Mouse (Mus musculus) retina, embryonic 14.5 days (tissue): ENCODE data around the gene Mia2.
"Not testable (repeated sequence)": the region's sequence is repeated elsewhere in the genome, so short reads cannot be mapped to it uniquely, and the experiment has no call there.

Experiments used
- DNase-seq: peaks from one replicate; pipeline ENCODE4 v3.0.0-alpha.2; 2015; ENCODE audit warnings: low spot score

Mia2 gene

DNA sequence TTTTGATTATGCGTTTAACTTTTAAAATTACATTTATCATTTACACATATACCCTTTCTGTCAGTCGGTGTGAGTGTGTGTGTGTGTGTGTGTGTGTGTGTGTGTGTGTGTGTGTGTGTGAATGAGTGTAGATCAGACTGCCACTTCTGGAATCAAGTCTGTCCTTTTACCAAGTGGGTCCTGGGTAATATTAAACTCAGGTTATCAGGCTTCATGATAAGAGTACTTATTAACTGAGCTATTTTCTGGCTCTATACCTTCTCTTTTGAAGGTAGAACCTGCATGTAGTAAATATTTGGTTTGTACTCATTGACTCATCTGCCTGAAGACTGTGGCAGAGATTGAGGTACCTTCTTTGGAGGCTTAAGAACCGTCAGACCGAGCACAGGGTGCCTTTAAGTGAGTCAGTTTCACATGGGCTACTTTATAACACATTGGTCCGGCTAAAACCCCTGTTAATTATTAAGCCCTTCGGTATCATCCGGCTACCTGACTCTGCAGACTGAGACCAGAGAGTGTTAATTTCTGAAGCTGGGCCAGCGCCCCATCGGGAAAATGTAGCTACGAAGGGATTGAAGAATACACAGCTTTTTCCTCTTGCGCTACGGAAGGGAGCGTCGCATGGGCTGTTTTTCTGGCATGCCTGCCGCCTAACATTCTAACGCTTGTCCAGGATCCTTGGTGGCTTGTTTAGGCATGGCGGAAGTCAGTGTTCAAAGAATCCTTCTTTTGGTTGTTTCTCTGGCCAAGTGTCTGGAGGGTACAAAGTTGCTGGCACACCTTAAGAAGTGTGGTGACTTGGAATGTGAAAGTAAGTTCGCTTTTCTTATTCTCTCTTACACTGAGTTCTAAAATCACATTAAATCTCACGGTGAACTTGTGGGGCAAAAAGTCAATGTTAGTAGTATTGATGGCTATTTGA is at the start of gene Mia2:
Gene Mia2 (plus strand): TSS at position 696 of the 922 bp plus-strand sequence.
- DNase-seq = no peak

DNA sequence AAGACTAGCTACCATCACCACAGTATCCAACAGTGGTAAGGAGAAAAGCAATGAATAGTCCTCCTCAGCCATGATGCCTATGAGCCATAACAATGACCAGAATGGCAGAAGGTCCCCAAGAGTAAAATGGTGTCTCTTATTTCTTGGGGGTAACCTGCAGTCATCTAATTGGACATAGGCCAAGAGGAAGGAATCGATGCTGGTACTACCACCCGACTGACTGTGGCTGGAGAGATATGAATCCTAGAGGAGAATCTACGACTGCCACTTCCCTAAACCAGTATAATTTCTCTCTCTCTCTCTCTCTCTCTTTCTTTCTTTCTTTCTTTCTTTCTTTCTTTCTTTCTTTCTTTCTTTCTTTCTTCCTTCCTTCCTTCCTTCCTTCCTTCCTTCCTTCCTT is 43.1 kb upstream of the Mia2 start:
- no peak for DNase-seq

DNA sequence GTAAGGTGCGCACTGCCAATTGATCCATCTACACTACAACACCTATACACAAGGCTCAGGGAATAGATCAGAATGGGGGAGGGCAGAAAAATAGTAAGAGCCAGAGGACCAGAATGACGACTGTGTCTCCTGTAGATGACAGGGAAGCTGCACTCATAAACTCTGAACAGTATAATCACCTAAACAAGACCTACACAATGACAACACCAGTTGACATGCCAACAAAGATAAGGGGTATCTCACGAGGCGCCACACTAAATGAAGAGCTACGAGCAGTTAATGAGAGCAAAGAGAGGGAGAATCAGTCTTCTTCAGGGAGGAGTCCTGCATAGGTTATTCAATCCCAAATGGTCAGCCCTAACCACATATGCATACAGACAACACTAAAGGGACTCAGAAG is 42.4 kb upstream of the Mia2 start:
- no peak for DNase-seq

- no peak for DNase-seq
Measured at GRCm38 (mm10) chr12:59053976-59054375, 41.6 kb upstream of the Mia2 start.

- DNase-seq = no peak
Measured at GRCm38 (mm10) chr12:59055196-59055850, 40.3 kb upstream of the Mia2 start.

- no peak for DNase-seq
Measured at GRCm38 (mm10) chr12:59056222-59056621, 39.4 kb upstream of the Mia2 start.

DNA sequence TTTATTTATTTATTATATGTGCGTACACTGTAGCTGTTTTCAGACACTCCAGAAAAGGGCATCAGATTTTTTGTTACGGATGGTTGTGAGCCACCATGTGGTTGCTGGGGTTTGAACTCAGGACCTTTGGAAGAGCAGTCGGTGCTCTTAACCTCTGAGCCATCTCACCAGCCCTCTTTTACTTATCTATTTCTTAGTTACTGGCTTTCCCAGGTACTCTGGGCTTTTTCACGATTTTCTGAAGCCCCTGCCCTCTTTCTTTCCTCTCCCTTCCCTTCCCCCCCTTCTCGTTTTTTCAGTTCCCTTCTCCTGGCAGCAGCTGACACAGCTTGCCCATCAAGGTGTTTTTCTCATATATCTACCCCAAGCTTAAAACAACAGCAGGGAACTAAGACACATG is 37.4 kb upstream of the Mia2 start:
- DNase-seq = not testable (repeated sequence)

DNA sequence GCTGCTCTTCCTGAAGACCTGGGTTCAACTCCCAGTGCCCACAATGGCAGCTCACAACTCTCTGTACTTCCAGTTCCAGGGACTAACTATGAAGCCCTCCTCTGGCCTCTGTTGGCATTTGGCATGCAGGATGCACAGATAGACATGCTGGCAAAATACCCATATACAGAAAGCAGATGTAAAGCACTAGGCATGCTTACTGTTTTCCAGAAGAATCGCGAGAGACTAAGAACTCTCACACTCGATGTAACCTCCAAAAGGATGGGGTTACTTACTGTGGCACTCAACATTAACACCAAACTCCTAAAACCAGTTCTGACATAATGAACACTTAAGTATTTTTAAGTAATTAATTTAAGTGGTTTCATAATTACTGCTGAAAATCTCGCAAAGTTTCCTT is 35.3 kb upstream of the Mia2 start:
- no peak for DNase-seq

GRCm38 (mm10) chr12:59060993-59061595 is 34.5 kb upstream of the Mia2 start, which contains the start of gene Trappc6b:
TSS of gene Trappc6b (minus strand) at chr12:59061472.
- peak; percentile 87 for DNase-seq

DNA sequence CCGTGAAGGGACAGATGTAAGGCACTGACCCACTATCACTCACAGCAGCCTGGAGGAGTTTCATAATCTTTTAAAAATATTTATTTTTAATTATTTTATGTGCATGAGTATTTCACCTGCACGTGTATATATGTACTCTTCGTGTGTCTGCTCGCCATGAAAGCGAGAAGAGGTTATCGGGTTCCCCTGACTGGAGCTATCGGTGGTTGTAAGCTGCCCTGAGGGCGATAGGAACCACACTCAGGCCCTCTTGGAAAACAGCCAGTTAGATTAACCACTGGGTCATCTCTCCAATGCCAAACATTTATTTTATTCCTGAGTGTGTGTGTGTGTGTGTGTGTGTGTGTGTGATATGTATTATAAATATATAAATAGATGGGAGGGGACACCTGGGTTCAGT is 30.8 kb upstream of the Mia2 start:
- no peak for DNase-seq

DNA sequence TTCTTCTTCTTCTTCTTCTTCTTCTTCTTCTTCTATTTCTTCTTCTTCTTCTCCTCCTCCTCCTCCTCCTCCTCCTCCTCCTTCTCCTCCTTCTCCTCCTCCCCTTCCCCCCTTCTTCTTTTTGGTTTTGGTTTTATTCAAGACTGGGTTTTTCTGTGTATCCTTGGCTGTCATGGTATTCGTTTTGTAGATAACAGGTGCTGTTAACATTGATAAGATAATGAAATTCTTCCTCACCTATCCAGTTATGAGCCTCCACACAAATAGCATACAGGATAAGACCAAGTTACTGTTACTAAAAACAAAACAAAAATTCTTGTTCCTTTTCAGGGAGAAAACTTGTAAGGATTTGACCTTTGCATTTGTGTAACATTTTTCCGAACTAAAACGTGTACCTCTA is 29.8 kb upstream of the Mia2 start:
- DNase-seq = no peak

- DNase-seq = peak; percentile 97
Measured at GRCm38 (mm10) chr12:59066448-59067077, 29.0 kb upstream of the Mia2 start, which contains the start of gene Pnn. TSS of gene Pnn (plus strand) at chr12:59066884.

GRCm38 (mm10) chr12:59067095-59067494 is 28.5 kb upstream of the Mia2 start:
- peak; percentile 36 for DNase-seq

GRCm38 (mm10) chr12:59068791-59069190 is 26.8 kb upstream of the Mia2 start:
- no peak for DNase-seq

- DNase-seq = no peak
Measured at GRCm38 (mm10) chr12:59072286-59072685, 23.3 kb upstream of the Mia2 start.

GRCm38 (mm10) chr12:59074052-59074451 is 21.5 kb upstream of the Mia2 start:
- no peak for DNase-seq

- no peak for DNase-seq
Measured at GRCm38 (mm10) chr12:59076996-59077395, 18.6 kb upstream of the Mia2 start.

DNA sequence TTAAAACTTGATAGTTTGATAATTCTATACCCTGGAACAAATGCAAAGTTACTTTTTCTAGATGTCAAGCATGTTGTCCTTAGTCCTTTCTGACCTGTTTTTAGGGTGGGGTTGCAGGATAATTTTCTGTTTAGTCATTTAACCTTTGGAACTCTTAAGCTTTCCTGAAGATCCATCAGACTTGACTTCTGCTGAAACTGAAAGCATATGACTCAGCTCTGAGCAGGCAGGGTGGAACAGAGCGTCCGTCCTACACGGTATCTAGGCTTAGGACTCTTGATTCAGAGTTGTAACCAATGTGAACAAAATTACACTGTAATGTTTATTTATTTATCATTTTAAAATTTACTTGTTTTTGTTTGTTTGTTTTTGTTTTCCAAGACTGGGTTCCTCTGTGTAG is 17.7 kb upstream of the Mia2 start:
- DNase-seq = no peak

DNA sequence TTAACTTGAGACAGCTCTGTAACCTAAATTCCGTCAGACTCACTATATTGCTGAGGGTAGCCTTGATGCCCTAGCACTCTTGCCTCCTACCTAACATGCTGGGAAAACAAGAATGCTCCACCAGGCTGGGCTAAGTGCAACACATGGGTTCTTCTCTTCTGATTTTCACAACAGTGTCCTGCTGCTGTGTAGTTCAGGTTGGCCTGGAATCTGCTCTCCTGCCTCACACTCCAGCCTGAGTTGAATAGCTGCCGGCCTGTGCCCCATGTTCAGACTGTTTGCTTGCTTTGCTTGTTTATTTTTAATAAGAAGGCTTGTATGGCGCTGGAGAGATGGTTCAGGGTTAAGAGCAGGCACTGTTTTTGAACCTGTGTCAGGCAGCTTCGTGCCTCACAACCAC is 15.1 kb upstream of the Mia2 start:
- no peak for DNase-seq

DNA sequence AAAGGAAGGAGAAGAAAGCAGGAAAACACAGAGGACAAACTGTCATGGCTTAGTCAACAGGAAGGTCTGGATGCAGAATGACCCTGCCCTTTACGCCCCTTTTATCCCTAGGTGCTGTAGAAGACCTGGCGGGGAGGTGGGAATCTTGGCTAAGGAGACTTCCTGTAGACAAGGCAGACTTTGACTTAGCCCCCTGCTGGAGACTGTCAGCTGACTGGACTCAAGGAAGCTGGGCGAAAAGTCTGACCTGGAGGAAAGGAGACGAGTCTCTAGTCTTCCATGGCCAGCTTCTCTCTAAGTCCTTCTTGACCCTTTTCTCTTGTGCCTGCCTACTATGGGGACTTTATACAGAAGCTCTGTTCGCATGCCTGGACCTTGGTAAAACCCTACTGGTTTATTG is 11.2 kb upstream of the Mia2 start:
- no peak for DNase-seq

DNA sequence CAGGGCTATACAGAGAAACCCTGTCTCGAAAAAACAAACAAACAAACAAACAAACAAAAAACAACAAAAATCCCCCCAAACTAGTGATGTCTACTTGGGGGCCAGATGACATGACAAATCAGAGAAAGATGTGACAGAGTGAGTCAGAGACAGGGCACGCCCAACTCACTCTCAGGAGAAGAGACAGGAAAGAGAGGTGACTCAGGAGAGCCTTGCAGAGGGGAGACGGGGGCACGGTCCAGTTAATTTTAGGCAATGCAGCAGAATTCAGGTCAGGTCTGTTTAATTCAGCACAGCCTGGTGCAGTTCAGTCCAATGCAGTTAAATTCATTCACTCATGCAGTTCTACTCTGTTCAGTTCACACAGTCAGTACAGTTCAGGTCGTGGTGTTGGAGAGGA is 9.4 kb upstream of the Mia2 start:
- no peak for DNase-seq

DNA sequence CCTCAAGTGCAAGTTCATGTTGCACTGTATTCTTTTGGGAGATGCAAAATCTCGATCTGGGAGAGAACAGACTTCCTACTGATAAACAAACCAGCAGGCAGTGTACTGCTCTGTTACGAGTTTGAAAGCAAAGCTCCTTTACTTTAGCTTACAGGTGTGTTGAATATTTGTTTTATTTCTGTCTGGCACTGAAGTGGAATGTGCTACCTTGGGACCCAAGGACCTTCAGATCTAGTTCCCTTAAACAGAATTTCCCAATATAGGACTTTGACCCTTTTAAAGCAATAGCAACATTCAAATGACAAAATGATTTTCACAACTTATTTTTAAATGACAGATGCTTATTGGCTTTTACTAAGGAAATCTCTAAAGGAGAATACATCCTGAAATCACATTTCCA is 2.1 kb upstream of the Mia2 start:
- no peak for DNase-seq
